Mouse (Mus musculus): ENCODE results near the gene Neurod2.

The Neurod2 gene

GRCm38 (mm10) chr11:98329081-98329959, at the start of gene Neurod2:
Gene Neurod2, minus strand, starts transcription at chr11:98329648.
- in situ Hi-C loops (cut with MboI; ENCODE audit: low pct_unique_long_range_greater_than_20kb in 1 of 2, low sequenced_read_pairs in 2 of 2, unreplicated experiment in 1 of 2) = no loop called here

DNA sequence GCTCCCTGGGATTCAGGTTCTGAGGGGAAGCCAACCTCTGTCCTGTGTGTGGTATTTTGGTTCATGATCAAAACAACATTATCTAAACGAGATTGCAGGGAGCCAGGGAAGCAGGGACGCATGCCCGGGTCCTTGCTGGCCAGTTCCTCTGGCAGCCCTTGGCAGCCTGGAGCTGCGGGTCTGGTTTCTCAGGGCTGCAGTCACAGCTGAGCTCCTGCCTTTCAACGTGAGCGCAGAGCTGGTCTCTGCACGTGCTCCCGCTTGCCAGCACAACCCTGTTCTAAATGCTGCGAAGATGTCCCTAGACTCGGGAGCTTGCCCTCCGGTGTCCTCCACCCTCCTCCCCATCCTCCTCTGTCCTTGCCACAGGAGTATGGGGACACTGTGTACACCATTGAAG, 48.3 kb upstream of the Neurod2 start:
- in situ Hi-C loops (cut with MboI; ENCODE audit: low pct_unique_long_range_greater_than_20kb in 1 of 2, low sequenced_read_pairs in 2 of 2, unreplicated experiment in 1 of 2) = no loop called here

- in situ Hi-C loops (cut with MboI; ENCODE audit: low pct_unique_long_range_greater_than_20kb in 1 of 2, low sequenced_read_pairs in 2 of 2, unreplicated experiment in 1 of 2) = no loop called here
These were observed 47.3 kb upstream of the Neurod2 start for GRCm38 (mm10) chr11:98376756-98377155.

- in situ Hi-C loops (cut with MboI; ENCODE audit: low pct_unique_long_range_greater_than_20kb in 1 of 2, low sequenced_read_pairs in 2 of 2, unreplicated experiment in 1 of 2) = no loop called here
These were observed 44.8 kb upstream of the Neurod2 start for GRCm38 (mm10) chr11:98374266-98374665.

- in situ Hi-C loops (cut with MboI; ENCODE audit: low pct_unique_long_range_greater_than_20kb in 1 of 2, low sequenced_read_pairs in 2 of 2, unreplicated experiment in 1 of 2) = no loop called here
These were observed 43.8 kb upstream of the Neurod2 start for GRCm38 (mm10) chr11:98373244-98373643.

DNA sequence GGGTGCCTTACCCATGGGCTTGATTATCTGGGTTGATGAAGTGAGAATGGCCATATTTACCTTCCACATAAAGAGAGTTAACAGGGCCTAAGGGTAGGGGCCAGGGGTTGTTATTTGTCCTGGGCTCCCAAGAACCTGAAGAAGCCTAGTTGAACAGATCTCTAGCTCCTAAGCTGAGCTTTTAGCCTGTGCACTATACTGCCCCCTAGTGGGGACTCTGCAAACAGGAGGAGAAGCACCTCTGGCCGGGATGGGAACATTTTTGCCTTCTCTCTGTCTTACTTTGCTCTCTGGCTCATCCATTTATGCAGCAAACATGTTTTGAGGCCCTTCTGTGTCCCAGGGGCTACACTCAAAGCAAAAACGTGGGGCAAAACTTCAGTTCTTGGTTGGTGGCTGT, 43.0 kb upstream of the Neurod2 start:
- in situ Hi-C loops (cut with MboI; ENCODE audit: low pct_unique_long_range_greater_than_20kb in 1 of 2, low sequenced_read_pairs in 2 of 2, unreplicated experiment in 1 of 2) = no loop called here

DNA sequence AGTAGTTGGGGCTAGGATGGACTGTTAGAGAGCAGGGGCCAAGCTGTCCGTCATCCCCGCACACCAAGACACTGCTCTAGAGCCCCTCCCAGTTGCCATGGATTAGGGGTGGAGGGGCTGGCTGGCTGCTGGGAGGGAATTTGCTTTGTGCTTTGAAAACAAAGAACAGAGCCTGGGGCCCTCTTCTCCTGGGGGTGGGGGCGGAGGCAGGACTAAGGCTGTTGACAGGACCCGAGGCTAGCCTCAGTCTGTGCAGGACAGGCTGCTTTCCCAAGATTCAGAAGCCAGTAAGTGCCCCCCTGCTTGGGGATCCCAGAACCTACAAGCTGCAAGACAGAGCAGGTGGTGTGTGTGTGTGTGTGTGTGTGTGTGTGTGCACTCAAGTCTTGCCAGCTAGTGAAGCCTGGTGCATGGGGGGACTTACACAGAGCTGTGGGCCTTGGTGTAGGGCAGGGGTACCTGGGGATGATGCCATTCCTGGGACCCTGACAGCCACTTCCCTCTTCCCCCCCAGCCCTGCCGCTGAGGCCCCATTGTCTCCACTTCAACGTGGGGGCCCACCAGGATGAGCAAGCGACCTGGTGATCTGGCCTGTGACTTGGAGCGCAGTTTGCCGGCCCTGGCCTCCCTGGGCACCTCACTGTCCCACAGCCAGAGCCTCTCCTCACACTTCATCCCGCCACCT, 42.2 kb upstream of the Neurod2 start:
- in situ Hi-C loops (cut with MboI; ENCODE audit: low pct_unique_long_range_greater_than_20kb in 1 of 2, low sequenced_read_pairs in 2 of 2, unreplicated experiment in 1 of 2) = no loop called here

DNA sequence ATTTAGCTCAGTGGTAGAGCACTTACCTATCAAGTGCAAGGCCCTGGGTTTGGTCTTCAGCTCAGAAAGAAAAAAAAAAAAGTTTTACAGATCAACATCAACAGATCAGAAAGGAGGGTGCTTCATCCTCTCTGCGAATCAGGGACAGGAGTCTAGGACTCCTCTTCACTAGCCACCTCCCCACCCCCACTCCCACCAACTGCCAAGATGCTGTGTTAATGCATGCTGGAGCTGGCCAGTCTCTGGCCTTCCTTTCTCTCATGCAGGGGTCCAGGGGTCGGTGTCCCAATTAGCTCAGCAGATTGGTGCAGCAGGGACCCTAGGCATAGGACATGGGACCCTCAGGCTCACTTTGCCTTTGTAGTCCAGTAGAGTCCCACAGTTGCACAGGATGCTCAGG, 41.1 kb upstream of the Neurod2 start:
- in situ Hi-C loops (cut with MboI; ENCODE audit: low pct_unique_long_range_greater_than_20kb in 1 of 2, low sequenced_read_pairs in 2 of 2, unreplicated experiment in 1 of 2) = no loop called here

DNA sequence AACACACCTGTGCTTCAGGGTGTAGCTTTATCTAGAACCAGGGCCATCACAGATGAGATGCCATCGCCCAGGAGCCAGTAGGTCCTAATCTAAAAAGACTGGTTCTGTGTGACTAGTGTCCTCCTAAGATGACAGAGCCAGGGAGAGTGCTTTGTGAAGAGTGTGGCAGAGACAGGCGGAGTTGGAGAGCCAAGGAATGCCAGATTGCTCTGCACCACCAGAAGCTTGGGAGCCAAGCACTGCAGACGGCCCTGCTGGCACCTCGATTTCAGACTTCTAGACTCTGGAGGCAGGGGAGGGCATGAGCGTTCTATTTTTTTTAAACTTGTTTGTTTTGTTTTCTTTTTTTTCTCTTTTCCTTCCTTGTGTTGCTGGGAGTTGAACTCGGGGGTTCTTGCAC, 39.9 kb upstream of the Neurod2 start:
- in situ Hi-C loops (cut with MboI; ENCODE audit: low pct_unique_long_range_greater_than_20kb in 1 of 2, low sequenced_read_pairs in 2 of 2, unreplicated experiment in 1 of 2) = no loop called here

DNA sequence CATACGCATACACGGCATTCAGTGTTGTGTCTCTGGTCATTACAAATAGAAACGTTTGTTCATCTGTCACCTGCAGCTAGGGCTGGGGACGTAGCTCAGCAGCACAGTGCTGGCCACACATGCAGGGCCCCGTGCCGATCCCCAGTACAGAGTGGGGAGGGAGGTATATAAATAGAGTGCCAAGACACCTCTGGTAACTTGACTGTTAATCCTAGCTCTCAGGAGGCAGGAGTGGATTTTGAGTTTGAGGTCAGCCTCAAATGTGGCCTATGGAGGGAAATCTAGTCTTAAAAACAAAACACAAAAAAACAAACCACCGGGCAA, 38.4 kb upstream of the Neurod2 start:
- in situ Hi-C loops (cut with MboI; ENCODE audit: low pct_unique_long_range_greater_than_20kb in 1 of 2, low sequenced_read_pairs in 2 of 2, unreplicated experiment in 1 of 2) = no loop called here

- in situ Hi-C loops (cut with MboI; ENCODE audit: low pct_unique_long_range_greater_than_20kb in 1 of 2, low sequenced_read_pairs in 2 of 2, unreplicated experiment in 1 of 2) = no loop called here
These were observed 37.9 kb upstream of the Neurod2 start for GRCm38 (mm10) chr11:98367171-98367862.

GRCm38 (mm10) chr11:98366290-98366689, 36.8 kb upstream of the Neurod2 start:
- in situ Hi-C loops (cut with MboI; ENCODE audit: low pct_unique_long_range_greater_than_20kb in 1 of 2, low sequenced_read_pairs in 2 of 2, unreplicated experiment in 1 of 2) = no loop called here

DNA sequence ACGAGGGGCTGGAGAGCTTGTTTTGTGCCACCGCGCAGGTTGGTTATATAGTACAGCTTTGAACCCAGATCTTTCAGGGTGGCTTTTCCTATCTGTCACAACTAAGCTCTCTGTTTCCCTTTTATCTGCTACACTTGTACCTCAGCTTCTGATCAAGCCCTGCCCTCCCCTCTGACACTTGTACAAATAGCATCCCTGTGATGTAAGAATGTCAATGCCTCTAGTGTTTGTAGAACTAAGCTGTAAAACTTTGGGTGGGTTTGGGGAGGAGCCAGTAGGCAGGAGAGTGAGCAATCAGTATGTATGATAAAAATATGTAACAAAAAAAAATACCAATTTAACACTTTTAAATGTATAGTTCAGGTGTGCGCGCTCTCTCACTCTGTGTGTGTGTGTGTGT, 35.0 kb upstream of the Neurod2 start:
- in situ Hi-C loops (cut with MboI; ENCODE audit: low pct_unique_long_range_greater_than_20kb in 1 of 2, low sequenced_read_pairs in 2 of 2, unreplicated experiment in 1 of 2) = no loop called here

DNA sequence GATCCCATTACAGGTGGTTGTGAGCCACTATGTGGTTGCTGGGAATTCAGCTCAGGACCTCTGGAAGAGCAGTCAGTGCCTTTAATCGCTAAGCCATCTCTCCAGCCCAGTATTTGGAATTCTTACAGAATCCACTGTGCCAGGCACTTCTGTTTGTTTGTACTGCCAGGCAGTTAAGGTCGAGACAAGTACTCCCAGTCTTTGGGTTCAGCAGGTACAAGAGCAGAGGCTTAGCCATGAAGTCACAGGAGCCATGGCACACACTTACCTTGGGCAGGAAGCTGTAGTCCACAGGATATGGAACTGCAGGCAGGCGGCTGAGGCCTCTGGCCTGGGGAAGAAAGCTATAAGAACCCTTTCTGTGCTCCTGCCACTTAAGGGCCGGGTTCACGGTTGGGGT, 34.4 kb upstream of the Neurod2 start:
- in situ Hi-C loops (cut with MboI; ENCODE audit: low pct_unique_long_range_greater_than_20kb in 1 of 2, low sequenced_read_pairs in 2 of 2, unreplicated experiment in 1 of 2) = no loop called here

DNA sequence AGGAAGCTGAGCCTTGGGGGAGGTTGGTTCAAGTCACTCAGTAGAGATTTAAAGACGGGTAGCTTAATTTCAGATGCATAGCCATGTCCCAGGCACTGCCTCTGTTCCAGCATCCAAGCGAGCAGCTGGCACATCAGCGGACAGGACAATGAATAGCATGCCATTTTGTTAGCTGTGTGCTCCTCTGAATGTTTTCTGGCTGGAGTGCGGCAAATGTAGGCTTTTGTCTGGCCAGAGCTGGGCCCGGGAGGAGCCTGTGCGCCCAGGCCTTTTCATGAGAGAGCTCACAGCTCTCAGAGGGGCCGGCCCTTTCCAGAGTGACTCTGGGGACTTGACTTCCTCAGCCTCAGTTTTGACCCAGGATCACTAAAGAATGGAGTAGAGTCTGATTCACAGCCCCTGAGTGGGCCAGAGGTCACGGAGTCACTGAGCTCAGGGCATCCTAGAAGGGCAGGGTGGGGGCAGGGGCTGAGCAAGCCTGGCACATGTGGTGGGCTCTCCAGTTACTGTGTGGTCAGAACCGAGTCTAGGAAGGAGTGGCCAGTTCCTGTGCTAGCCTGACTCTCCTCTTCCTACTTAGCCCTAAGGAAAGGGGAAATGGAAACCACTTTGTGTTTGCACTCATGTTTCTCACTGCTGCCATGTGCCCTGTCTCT, 31.5 kb upstream of the Neurod2 start:
- in situ Hi-C loops (cut with MboI; ENCODE audit: low pct_unique_long_range_greater_than_20kb in 1 of 2, low sequenced_read_pairs in 2 of 2, unreplicated experiment in 1 of 2) = no loop called here

DNA sequence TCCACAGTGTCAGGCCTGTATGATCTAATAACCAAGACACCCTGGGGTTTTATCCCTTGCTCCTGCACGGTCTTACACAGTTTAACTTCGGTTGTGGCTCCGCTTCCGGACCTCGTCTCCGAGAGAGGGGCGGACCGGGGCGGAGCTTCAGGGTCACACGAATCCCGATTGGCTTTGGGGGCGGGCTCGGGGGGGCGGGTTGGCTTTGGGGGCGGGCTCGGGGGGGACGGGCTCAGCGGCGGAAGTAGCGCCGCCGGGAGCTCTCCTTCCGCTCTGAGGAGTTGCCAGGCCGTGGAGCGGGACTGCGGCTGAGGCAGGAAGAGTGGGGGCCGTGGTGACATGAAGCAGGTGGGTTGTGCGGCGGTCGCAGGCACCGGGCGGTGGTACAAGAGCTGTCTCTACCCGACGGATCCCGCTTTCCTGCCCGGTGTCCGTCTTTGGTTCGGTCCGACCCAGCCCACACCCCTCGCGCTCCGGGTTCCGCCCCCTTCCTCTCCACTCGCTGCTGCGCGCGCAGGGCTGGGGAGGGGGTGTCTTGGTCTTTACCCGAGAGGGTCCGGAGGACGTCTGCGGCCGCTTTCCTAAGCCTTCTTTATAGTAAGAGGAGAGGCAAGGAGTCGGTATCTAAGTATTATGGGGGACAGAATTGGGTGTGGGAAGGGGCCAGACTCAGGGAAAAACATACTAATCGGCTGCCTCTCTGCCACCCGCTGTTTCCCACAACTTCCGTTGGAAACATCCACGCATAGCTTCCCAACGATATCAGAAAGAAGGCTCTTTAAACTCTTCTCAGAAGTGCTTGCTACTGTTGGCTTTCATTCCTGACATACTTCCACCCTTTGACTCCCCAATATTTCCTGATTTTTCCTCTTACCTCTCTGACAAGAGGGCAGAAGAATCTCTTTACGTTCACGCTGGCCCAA, 29.0 kb upstream of the Neurod2 start, which contains the start of gene Stard3:
Gene Stard3, plus strand, starts transcription at position 208 of the 923 bp plus-strand sequence.
- in situ Hi-C loops (cut with MboI; ENCODE audit: low pct_unique_long_range_greater_than_20kb in 1 of 2, low sequenced_read_pairs in 2 of 2, unreplicated experiment in 1 of 2) = no loop called here

- in situ Hi-C loops (cut with MboI; ENCODE audit: low pct_unique_long_range_greater_than_20kb in 1 of 2, low sequenced_read_pairs in 2 of 2, unreplicated experiment in 1 of 2) = no loop called here
These were observed 28.1 kb upstream of the Neurod2 start for GRCm38 (mm10) chr11:98357396-98358160.

Data from mouse embryonic stem cell (cell line).